Mouse (Mus musculus) erythroblast, embryonic 14.5 days (primary cell): ENCODE results near the gene Ccdc171.

Experiments used
- GATA1 ChIP-seq: IDR thresholded peaks from 2 replicates; pipeline ENCODE4 v1.6.1; 2012; ENCODE audit warnings: low read length, inconsistent platforms, mixed read lengths
- TAL1 ChIP-seq: IDR thresholded peaks from 3 replicates; pipeline ENCODE4 v1.6.1; 2012; ENCODE audit warnings: low read length, inconsistent platforms, mixed read lengths

GRCm38 (mm10) chr4:83797976-83798375 is 272.6 kb downstream of the Ccdc171 start:
- TF ChIP-seq GATA1 = no peak
- no peak for TF ChIP-seq TAL1
